Mouse (Mus musculus): ENCODE measurements at regions not wholly inside any gene's neighbourhood (a gene's known extent, or its start where the extent isn't known, plus 50 kb on each side); places are given as distances from the start of the nearest gene placed in this dataset.

GRCm38 (mm10) chr7:74719321-74719720, 164.7 kb upstream of the Slco3a1 start:
- no peak overlapping the region for H3K9ac ChIP-seq (ENCODE audit: low read length)
- H3K9me3 ChIP-seq (replicated peaks; ENCODE audit: control insufficient read depth, low read length) = no peaks in the 10 kb centered on the region

GRCm38 (mm10) chr7:74709993-74710581, 155.5 kb upstream of the Slco3a1 start:
- Histone ChIP-seq H3K27ac (ENCODE audit: low read depth, low read length) (no peak overlapping the region), H3K36me3 (ENCODE audit: control insufficient read depth, insufficient read depth, low read length) (no peaks in the 10 kb centered on the region), H3K9me3 (replicated peaks; ENCODE audit: control insufficient read depth, low read length) (no peaks in the 10 kb centered on the region), H3K4me3 (ENCODE audit: low read depth, low read length) (no peak overlapping the region), H3K27me3 (replicated peaks; ENCODE audit: control insufficient read depth, insufficient read depth, low read length) (no peaks in the 10 kb centered on the region), H3K4me2 (ENCODE audit: low read length) (no peak overlapping the region), H3K4me1 (ENCODE audit: control insufficient read depth, insufficient read depth, low read length) (peaks cover 9% of the 10 kb centered on the region), H3K9ac (ENCODE audit: low read length) (no peak overlapping the region)
- peak; percentile 46 for DNase-seq (ENCODE audit: low spot score)
- ATAC-seq = peak; percentile 58; the same call in 1 of the 2 replicates
- WGBS = 16% methylated on average over 7 of the region's 7 CpGs

More at GRCm38 (mm10) chr7:74719321-74719720, 164.7 kb upstream of the Slco3a1 start:
- 94% methylated on average over 14 of the region's 14 CpGs for WGBS
- no peak for DNase-seq (ENCODE audit: low spot score)
- no peaks in the 10 kb centered on the region for H3K27me3 ChIP-seq (replicated peaks; ENCODE audit: control insufficient read depth, insufficient read depth, low read length)
- no peak overlapping the region for H3K27ac ChIP-seq (ENCODE audit: low read depth, low read length)
- H3K4me1 ChIP-seq (ENCODE audit: control insufficient read depth, insufficient read depth, low read length) = no peaks in the 10 kb centered on the region
- ATAC-seq = no peak
- no peak overlapping the region for H3K4me3 ChIP-seq (ENCODE audit: low read depth, low read length)
- H3K36me3 ChIP-seq (ENCODE audit: control insufficient read depth, insufficient read depth, low read length) = no peaks in the 10 kb centered on the region
- no peak overlapping the region for H3K4me2 ChIP-seq (ENCODE audit: low read length)

GRCm38 (mm10) chr7:74709006-74709405, 154.4 kb upstream of the Slco3a1 start:
- no peak overlapping the region for H3K27ac ChIP-seq (ENCODE audit: low read depth, low read length)
- DNase-seq (ENCODE audit: low spot score) = peak; percentile 62
- H3K4me3 ChIP-seq (ENCODE audit: low read depth, low read length) = no peak overlapping the region
- no peaks in the 10 kb centered on the region for H3K36me3 ChIP-seq (ENCODE audit: control insufficient read depth, insufficient read depth, low read length)
- no peaks in the 10 kb centered on the region for H3K9me3 ChIP-seq (replicated peaks; ENCODE audit: control insufficient read depth, low read length)
- no peak overlapping the region for H3K9ac ChIP-seq (ENCODE audit: low read length)
- H3K4me2 ChIP-seq (ENCODE audit: low read length) = no peak overlapping the region
- peaks cover 9% of the 10 kb centered on the region for H3K4me1 ChIP-seq (ENCODE audit: control insufficient read depth, insufficient read depth, low read length)
- peak; percentile 70 for ATAC-seq
- H3K27me3 ChIP-seq (replicated peaks; ENCODE audit: control insufficient read depth, insufficient read depth, low read length) = no peaks in the 10 kb centered on the region
- 51% methylated on average over 5 of the region's 5 CpGs for WGBS

GRCm38 (mm10) chr7:74703533-74703932, 149.0 kb upstream of the Slco3a1 start:
- 80% methylated on average over 4 of the region's 4 CpGs for WGBS
- ATAC-seq = no peak

DNA sequence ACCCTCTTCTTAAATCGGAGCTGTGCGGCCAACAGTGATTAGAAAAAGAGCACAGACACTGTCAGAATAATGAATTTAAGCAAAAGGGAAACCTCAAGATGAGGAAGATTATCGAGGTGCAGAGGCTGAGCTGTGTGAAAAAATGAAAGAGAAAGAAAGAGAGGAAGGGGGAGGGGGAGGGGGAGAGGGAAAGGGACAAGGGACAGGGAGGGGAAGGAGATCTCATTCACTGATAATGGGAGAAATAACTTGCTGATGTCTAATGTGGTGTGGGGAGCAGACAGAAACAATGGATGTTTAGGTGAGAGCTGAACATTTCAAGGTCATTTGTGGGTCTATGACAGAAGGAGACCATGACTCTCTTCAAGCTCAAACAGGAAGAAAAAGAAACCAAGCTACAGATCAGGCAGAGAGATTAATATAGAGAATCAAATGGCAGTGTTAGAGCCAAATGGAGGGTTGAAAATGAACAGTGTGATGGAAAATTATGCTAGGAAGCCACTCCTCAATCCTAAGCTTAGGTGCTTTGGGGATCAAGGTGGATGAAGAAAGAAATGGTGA, 143.3 kb upstream of the Slco3a1 start:
- no peak overlapping the region for H3K27ac ChIP-seq (ENCODE audit: low read depth, low read length)
- no peaks in the 10 kb centered on the region for H3K27me3 ChIP-seq (replicated peaks; ENCODE audit: control insufficient read depth, insufficient read depth, low read length)
- no peaks in the 10 kb centered on the region for H3K4me1 ChIP-seq (ENCODE audit: control insufficient read depth, insufficient read depth, low read length)
- no peak overlapping the region for H3K4me3 ChIP-seq (ENCODE audit: low read depth, low read length)
- no peak for DNase-seq (ENCODE audit: low spot score)
- H3K9ac ChIP-seq (ENCODE audit: low read length) = no peak overlapping the region
- no peaks in the 10 kb centered on the region for H3K9me3 ChIP-seq (replicated peaks; ENCODE audit: control insufficient read depth, low read length)
- ATAC-seq = no peak
- no peak overlapping the region for H3K4me2 ChIP-seq (ENCODE audit: low read length)
- WGBS = 70% methylated on average over 3 of the region's 3 CpGs
- no peaks in the 10 kb centered on the region for H3K36me3 ChIP-seq (ENCODE audit: control insufficient read depth, insufficient read depth, low read length)

More at GRCm38 (mm10) chr7:74703533-74703932, 149.0 kb upstream of the Slco3a1 start:
- no peaks in the 10 kb centered on the region for H3K36me3 ChIP-seq (ENCODE audit: control insufficient read depth, insufficient read depth, low read length)
- no peak overlapping the region for H3K4me3 ChIP-seq (ENCODE audit: low read depth, low read length)
- H3K4me2 ChIP-seq (ENCODE audit: low read length) = no peak overlapping the region
- no peaks in the 10 kb centered on the region for H3K4me1 ChIP-seq (ENCODE audit: control insufficient read depth, insufficient read depth, low read length)
- no peak overlapping the region for H3K9ac ChIP-seq (ENCODE audit: low read length)
- no peaks in the 10 kb centered on the region for H3K9me3 ChIP-seq (replicated peaks; ENCODE audit: control insufficient read depth, low read length)
- H3K27ac ChIP-seq (ENCODE audit: low read depth, low read length) = no peak overlapping the region
- DNase-seq (ENCODE audit: low spot score) = no peak
- no peaks in the 10 kb centered on the region for H3K27me3 ChIP-seq (replicated peaks; ENCODE audit: control insufficient read depth, insufficient read depth, low read length)

DNA sequence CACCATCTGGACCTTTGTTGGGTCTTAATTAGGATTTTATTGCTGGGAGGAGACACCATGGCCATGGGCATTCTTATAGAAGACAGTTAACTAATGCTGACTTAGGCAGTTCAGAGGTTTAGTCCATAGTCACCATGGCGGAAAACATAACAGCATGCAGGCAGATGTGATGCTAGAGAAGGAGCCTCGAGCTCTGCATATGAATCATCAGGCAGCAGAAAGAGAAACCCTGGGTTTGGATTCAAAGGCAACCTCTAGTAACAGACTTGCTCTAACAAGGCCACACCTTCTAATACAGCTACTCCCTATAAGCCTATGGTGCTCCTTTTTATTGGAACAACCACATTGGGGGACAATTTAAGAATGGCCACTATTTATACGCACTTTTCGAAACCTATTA, 141.7 kb upstream of the Slco3a1 start:
- Histone ChIP-seq H3K4me3 (ENCODE audit: low read depth, low read length) (no peak overlapping the region), H3K27ac (ENCODE audit: low read depth, low read length) (no peak overlapping the region), H3K9me3 (replicated peaks; ENCODE audit: control insufficient read depth, low read length) (no peaks in the 10 kb centered on the region), H3K9ac (ENCODE audit: low read length) (no peak overlapping the region), H3K36me3 (ENCODE audit: control insufficient read depth, insufficient read depth, low read length) (no peaks in the 10 kb centered on the region), H3K4me1 (ENCODE audit: control insufficient read depth, insufficient read depth, low read length) (no peaks in the 10 kb centered on the region), H3K27me3 (replicated peaks; ENCODE audit: control insufficient read depth, insufficient read depth, low read length) (no peaks in the 10 kb centered on the region), H3K4me2 (ENCODE audit: low read length) (no peak overlapping the region)
- 88% methylated on average over 4 of the region's 4 CpGs for WGBS
- no peak for DNase-seq (ENCODE audit: low spot score)
- no peak for ATAC-seq

GRCm38 (mm10) chr7:74693049-74693448, 138.5 kb upstream of the Slco3a1 start:
- WGBS = 73% methylated on average over 3 of the region's 3 CpGs
- Histone ChIP-seq H3K4me3 (ENCODE audit: low read depth, low read length) (no peak overlapping the region), H3K9me3 (replicated peaks; ENCODE audit: control insufficient read depth, low read length) (no peaks in the 10 kb centered on the region), H3K4me2 (ENCODE audit: low read length) (no peak overlapping the region), H3K36me3 (ENCODE audit: control insufficient read depth, insufficient read depth, low read length) (no peaks in the 10 kb centered on the region), H3K27ac (ENCODE audit: low read depth, low read length) (no peak overlapping the region), H3K27me3 (replicated peaks; ENCODE audit: control insufficient read depth, insufficient read depth, low read length) (no peaks in the 10 kb centered on the region), H3K9ac (ENCODE audit: low read length) (no peak overlapping the region), H3K4me1 (ENCODE audit: control insufficient read depth, insufficient read depth, low read length) (peaks cover 3% of the 10 kb centered on the region; the same call in 1 of the 2 replicates)
- DNase-seq (ENCODE audit: low spot score) = no peak
- no peak for ATAC-seq

- no peaks in the 10 kb centered on the region for H3K9me3 ChIP-seq (replicated peaks; ENCODE audit: control insufficient read depth, low read length)
- H3K27ac ChIP-seq (ENCODE audit: low read depth, low read length) = no peak overlapping the region
- no peak for ATAC-seq
- no peaks in the 10 kb centered on the region for H3K36me3 ChIP-seq (ENCODE audit: control insufficient read depth, insufficient read depth, low read length)
- no peak overlapping the region for H3K4me2 ChIP-seq (ENCODE audit: low read length)
- no peak overlapping the region for H3K4me3 ChIP-seq (ENCODE audit: low read depth, low read length)
- H3K9ac ChIP-seq (ENCODE audit: low read length) = no peak overlapping the region
- peaks cover 3% of the 10 kb centered on the region; the same call in 1 of the 2 replicates for H3K4me1 ChIP-seq (ENCODE audit: control insufficient read depth, insufficient read depth, low read length)
- no peaks in the 10 kb centered on the region for H3K27me3 ChIP-seq (replicated peaks; ENCODE audit: control insufficient read depth, insufficient read depth, low read length)
- no peak for DNase-seq (ENCODE audit: low spot score)
Measured at GRCm38 (mm10) chr7:74690706-74691105, 136.1 kb upstream of the Slco3a1 start.

DNA sequence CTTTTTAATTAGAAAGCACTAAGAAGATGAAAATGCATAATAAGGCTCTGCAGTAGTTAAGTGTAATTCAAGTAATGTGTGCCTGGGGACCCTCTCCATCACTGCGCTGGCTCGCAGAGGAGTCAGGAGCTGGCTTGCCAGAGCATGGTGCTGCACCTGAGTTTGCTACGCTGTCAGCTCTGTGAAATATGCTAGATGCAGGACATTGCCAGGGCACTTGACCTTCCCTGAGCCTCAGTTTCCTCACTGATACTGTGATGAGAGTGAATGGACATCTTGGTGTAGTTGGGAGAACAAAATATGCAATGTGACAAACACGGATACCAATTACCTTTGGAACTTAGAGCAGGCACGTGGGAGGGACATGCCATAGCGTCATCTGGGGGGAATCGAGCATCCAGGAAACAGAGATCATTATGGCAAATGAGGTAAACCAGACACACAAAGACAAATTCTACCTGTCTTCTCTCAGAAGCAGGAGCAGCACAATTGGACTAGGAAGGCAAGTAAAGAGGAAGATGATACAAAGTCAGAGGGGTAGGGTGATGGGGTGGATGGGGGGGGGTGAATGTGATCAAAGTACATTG, 133.6 kb upstream of the Slco3a1 start:
- H3K4me2 ChIP-seq (ENCODE audit: low read length) = peak overlapping the region; percentile 18; the same call in 1 of the 2 replicates
- H3K9me3 ChIP-seq (replicated peaks; ENCODE audit: control insufficient read depth, low read length) = no peaks in the 10 kb centered on the region
- WGBS = 20% methylated on average over 7 of the region's 7 CpGs
- H3K4me1 ChIP-seq (ENCODE audit: control insufficient read depth, insufficient read depth, low read length) = peaks cover 3% of the 10 kb centered on the region; the same call in 1 of the 2 replicates
- no peak for DNase-seq (ENCODE audit: low spot score)
- H3K36me3 ChIP-seq (ENCODE audit: control insufficient read depth, insufficient read depth, low read length) = no peaks in the 10 kb centered on the region
- no peak overlapping the region for H3K4me3 ChIP-seq (ENCODE audit: low read depth, low read length)
- no peak overlapping the region for H3K27ac ChIP-seq (ENCODE audit: low read depth, low read length)
- ATAC-seq = no peak
- no peak overlapping the region for H3K9ac ChIP-seq (ENCODE audit: low read length)
- H3K27me3 ChIP-seq (replicated peaks; ENCODE audit: control insufficient read depth, insufficient read depth, low read length) = no peaks in the 10 kb centered on the region
